Mouse (Mus musculus) liver, embryonic 14.5 days (tissue): Measurements from ENCODE around the gene Fmn2.

Experiments used
- CTCF ChIP-seq: IDR thresholded peaks from 2 replicates; pipeline ENCODE4 v1.5.1; 2016; ENCODE audit warnings: antibody characterized with exemption, low read depth, control low read depth
- EP300 ChIP-seq: IDR thresholded peaks from 2 replicates; pipeline ENCODE4 v1.6.1; 2016; ENCODE audit warnings: antibody characterized with exemption, low read depth

GRCm38 (mm10) chr1:174781037-174781436 is 279.4 kb downstream of the Fmn2 start:
- TF ChIP-seq CTCF, result no peak
- TF ChIP-seq EP300, result no peak
